Mouse (Mus musculus) thymus, postnatal 36 days (tissue): Measurements from ENCODE around the gene Acsm3.

ENCODE experiments used
- DNase-seq, 2 experiments: peaks; one replicate each; pipeline ENCODE4 v3.0.0; 2022; ENCODE audit warnings: mixed read lengths in 2 of 2

The Acsm3 gene

DNA sequence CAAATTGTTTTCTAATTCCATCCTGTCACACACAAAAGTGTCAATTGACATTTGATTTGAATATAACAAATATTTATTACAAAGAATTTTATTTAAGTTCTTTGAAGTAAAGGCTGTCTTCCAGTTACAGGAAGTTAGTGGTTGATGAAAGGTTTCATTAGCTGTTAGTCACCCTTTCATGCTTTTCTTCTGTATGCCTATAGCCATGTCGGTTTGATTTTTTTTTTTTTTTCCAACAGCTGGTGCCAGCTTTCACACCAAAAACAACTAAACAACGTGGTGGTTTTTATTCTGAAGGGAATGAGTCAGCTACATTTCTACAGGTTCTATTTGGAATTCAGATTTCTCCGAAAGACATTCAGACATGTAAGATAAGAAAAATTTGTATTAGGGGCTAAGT, 40.3 kb downstream of the Acsm3 start:
- no peak for DNase-seq

DNA sequence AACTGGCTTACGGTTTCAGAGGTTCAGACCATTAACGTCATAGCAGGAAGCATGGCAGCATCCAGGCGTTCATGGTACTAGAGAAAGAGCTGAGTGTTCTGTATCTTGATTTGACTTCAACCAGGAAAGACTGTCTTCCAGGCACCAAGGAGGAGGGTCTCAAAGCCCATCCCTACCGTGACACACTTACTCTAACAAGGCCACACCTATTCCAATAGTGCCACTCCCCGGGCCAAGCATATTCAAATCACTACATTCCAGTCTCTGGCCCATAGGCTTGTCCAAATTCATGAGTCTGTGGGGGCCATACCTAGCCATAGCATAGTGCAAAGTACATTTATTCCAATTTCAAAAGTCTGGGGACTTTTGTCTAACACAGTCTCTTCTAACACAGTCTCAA, 46.7 kb downstream of the Acsm3 start:
- no peak for DNase-seq

DNA sequence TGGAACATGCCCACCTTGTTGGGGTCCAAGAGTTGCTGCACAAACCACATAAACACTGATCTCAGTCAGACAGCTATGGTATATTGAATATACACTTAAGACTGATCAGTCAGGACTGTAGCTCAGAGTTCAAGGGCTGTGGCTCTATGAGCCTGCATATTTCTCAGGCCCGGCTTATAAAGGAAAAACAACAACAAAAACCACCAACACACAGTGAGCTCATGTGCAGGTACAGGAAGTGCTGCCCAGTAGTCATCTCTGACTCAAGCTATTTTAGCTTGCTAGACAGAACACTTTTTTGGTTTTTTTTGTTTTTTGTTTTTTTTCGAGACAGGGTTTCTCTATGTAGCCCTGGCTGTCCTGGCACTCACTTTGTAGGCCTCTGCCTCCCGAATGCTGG, 48.0 kb downstream of the Acsm3 start:
- no peak for DNase-seq

DNA sequence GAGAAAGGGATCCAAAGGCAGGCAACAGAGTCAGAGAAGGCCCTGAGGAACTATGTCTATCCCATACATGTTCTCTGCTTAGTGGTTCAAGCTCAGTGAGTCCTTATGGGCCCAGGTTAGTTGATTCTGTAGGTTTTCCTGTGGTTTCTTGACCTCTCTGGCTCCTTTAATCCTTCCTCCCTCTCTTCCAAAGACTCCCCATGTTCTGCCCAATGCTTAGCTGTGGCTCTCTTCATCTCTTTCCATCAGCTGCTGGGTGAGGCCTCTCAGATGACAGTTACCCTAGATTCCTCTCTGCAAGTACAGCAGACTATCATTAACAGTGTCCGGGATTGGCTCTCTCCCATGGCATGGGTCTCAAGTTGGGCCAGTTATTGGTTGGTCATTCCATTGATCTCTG, 74.6 kb downstream of the Acsm3 start:
- DNase-seq, result no peak

DNA sequence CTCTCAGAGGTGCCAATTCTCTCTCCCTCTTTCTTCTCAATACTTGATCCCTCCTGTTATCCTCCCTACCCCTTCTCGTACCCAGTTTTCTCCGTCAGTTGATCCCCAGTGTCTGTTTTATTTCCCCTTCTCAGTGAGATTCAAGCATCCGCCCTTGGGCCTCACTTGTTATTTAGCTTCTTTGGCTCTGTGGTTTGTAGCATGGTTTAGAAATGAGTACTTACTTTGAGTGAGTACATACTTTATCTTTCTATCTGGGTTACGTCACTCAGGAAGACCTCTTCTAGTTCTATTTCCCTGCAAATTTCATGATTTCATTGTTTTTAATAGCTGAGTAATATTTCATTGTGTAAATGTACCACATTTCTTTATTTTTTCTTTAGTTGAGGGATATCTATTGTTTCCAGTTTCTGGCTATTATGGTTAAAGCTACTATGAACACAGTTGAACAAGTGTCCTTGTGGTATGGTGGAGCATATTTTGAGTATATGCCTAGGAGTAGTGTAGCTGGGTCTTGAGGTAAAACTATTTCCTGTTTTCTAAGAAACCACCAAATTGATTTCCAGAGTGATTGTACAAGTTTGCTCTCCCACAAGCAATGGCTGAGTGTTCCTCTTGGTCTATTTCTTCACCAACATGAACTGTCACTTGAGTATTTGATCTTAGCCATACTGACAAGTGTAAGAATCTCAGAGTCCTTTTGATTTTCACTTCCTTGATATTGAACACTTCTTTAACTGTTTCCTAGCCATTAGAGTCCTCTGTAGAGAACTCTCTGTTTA, 75.5 kb downstream of the Acsm3 start:
- DNase-seq, result peak in 1 of 2 experiments; percentile 11
